Mouse (Mus musculus): ENCODE measurements around the gene 9530077C05Rik.

DNA sequence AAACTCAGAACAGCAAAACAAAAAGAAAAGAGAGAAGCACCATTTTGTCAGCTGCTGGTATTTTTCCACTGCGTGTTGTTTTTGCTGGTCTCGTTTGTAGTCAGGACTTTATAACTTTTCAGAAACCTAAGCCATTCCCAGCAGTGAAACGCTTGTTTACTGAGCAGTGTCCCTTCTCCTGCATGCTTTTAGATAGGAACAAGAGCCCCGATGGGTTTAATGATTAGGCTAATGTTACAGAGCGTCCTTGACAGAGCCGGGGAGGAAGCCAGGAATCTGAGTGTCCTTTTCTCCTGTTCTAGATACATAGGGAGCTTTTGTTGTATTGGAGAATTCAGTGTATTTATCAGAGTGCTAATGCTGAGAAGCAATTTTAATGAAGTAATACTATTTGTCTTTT, 6.2 kb downstream of the 9530077C05Rik start:
- TF ChIP-seq CTCF (IDR thresholded peaks at IDR 0.05; ENCODE audit: borderline replicate concordance, insufficient read depth, low read length), result no peak
- TF ChIP-seq POLR2A (IDR thresholded peaks at IDR 0.05; ENCODE audit: low read depth, low read length), result no peak

Data from embryonic fibroblast, embryonic 13.5 days (primary cell).